ENCODE assay signal across 10 mouse cellular contexts in the genomic region with DNA sequence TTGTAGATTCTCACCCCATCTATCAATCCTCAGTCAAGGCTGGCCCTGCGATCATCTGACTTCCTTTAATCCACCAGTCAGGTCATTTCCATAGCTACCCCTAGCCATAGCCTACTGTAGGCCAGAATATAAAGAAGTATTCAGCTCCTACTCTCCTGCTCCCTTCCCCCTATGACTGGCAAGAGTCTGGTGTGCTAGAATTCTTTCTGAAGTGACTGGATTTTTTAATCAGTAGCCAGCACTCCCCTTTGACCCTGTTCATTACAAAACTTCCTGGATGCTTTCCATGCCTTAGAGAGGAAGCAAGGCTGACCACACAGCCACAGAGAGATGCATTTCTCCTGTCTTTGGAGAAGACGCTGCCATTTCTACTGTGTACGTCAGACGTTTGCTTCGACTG.
DNase-seq lines count a peak whose midpoint lies in the region; ATAC-seq and TF ChIP-seq lines count a peak whose summit lies in the region.
"Had no signal": no experiment of that assay in that cellular context is flagged by ENCODE, and none has a peak within 500 bp of the region (broad histone marks: within the 10 kb centered on the region; RNA-seq: fewer than 3 reads in every experiment).

No protein-coding gene starts in this region.

- H3K36me3 ChIP-seq in hindbrain, postnatal 0 days (ENCODE audit: insufficient read depth, low read length): no peaks in the 10 kb centered on the region
- no peaks in the 10 kb centered on the region for H3K36me3 ChIP-seq in hindbrain, embryonic 13.5 days
- H3K36me3 ChIP-seq in liver, embryonic 14.5 days (replicated peaks; ENCODE audit: control insufficient read depth, insufficient read depth, low read depth): no peaks in the 10 kb centered on the region
- no peaks in the 10 kb centered on the region for H3K36me3 ChIP-seq in midbrain, embryonic 16.5 days (ENCODE audit: control insufficient read depth, insufficient read depth, low read length)
- H3K36me3 ChIP-seq: embryonic facial prominence, embryonic 12.5 days; stomach, embryonic 15.5 days had no signal

- H3K27ac ChIP-seq in hindbrain, postnatal 0 days: no peak overlapping the region
- H3K27ac ChIP-seq in hindbrain, embryonic 13.5 days: no peak overlapping the region
- H3K27ac ChIP-seq in liver, embryonic 14.5 days: no peak overlapping the region
- no peak overlapping the region for H3K27ac ChIP-seq in midbrain, embryonic 16.5 days (ENCODE audit: low read length)
- H3K27ac ChIP-seq: embryonic facial prominence, embryonic 12.5 days; stomach, embryonic 15.5 days had no signal

- DNase-seq in hindbrain, postnatal 0 days (ENCODE audit: low spot score): no peak
- DNase-seq in embryo, embryonic 11 days: peak; percentile 9
- DNase-seq in liver, embryonic 14.5 days (ENCODE audit: low read depth in 3 of 3, low spot score in 3 of 3): no peak
- DNase-seq in frontal cortex, postnatal 10 days (ENCODE audit: low spot score in 2 of 2): no peak
- DNase-seq in spleen, adult 12 weeks (ENCODE audit: low spot score): no peak

- no peaks in the 10 kb centered on the region for H3K27me3 ChIP-seq in hindbrain, postnatal 0 days (ENCODE audit: insufficient read depth, low read length)
- H3K27me3 ChIP-seq in hindbrain, embryonic 13.5 days: no peaks in the 10 kb centered on the region
- H3K27me3 ChIP-seq in liver, embryonic 14.5 days (ENCODE audit: control insufficient read depth, insufficient read depth, low read length): no peaks in the 10 kb centered on the region
- H3K27me3 ChIP-seq in midbrain, embryonic 16.5 days (ENCODE audit: control insufficient read depth, insufficient read depth, low read depth, low read length): no peaks in the 10 kb centered on the region
- H3K27me3 ChIP-seq: embryonic facial prominence, embryonic 12.5 days; stomach, embryonic 15.5 days had no signal

- no peak for TF ChIP-seq EP300 in liver, embryonic 14.5 days (IDR thresholded peaks at IDR 0.05; ENCODE audit: low read depth)

- H3K9me3 ChIP-seq in hindbrain, postnatal 0 days (ENCODE audit: low read length): no peaks in the 10 kb centered on the region
- no peaks in the 10 kb centered on the region for H3K9me3 ChIP-seq in hindbrain, embryonic 13.5 days
- no peaks in the 10 kb centered on the region for H3K9me3 ChIP-seq in liver, embryonic 14.5 days (ENCODE audit: control insufficient read depth, low read length)
- H3K9me3 ChIP-seq in midbrain, embryonic 16.5 days (replicated peaks; ENCODE audit: control insufficient read depth, low read length, poor library complexity, severe bottlenecking): no peaks in the 10 kb centered on the region
- H3K9me3 ChIP-seq: embryonic facial prominence, embryonic 12.5 days; stomach, embryonic 15.5 days had no signal

- no peak overlapping the region for H3K9ac ChIP-seq in hindbrain, postnatal 0 days (replicated peaks; ENCODE audit: low read length)
- no peak overlapping the region for H3K9ac ChIP-seq in hindbrain, embryonic 13.5 days
- H3K9ac ChIP-seq in liver, embryonic 14.5 days (replicated peaks): no peak overlapping the region
- H3K9ac ChIP-seq in midbrain, embryonic 16.5 days (ENCODE audit: low read depth, low read length): no peak overlapping the region
- H3K9ac ChIP-seq: embryonic facial prominence, embryonic 12.5 days; stomach, embryonic 15.5 days had no signal

- whole genome bisulfite sequencing in hindbrain, postnatal 0 days: 59% methylated on average over 5 of the region's 5 CpGs
- WGBS in hindbrain, embryonic 13.5 days: 77% methylated on average over 5 of the region's 5 CpGs
- 20% methylated on average over 5 of the region's 5 CpGs for WGBS in liver, embryonic 14.5 days (ENCODE audit: insufficient replicate concordance)
- 56% methylated on average over 5 of the region's 5 CpGs for WGBS in midbrain, embryonic 16.5 days

- H3K4me2 ChIP-seq in hindbrain, postnatal 0 days (ENCODE audit: low read depth, low read length): no peak overlapping the region
- H3K4me2 ChIP-seq in hindbrain, embryonic 13.5 days: no peak overlapping the region
- H3K4me2 ChIP-seq in liver, embryonic 14.5 days (ENCODE audit: low read depth): no peak overlapping the region
- H3K4me2 ChIP-seq in midbrain, embryonic 16.5 days (ENCODE audit: low read length): no peak overlapping the region
- H3K4me2 ChIP-seq: embryonic facial prominence, embryonic 12.5 days; stomach, embryonic 15.5 days had no signal

- H3K4me1 ChIP-seq in hindbrain, postnatal 0 days (ENCODE audit: insufficient read depth, low read length): no peaks in the 10 kb centered on the region; the same call in 1 of the 2 replicates
- H3K4me1 ChIP-seq in hindbrain, embryonic 13.5 days (replicated peaks): peaks cover 12% of the 10 kb centered on the region; the same call in 1 of the 2 replicates
- H3K4me1 ChIP-seq in liver, embryonic 14.5 days (replicated peaks; ENCODE audit: control insufficient read depth in 2 of 2, insufficient read depth in 2 of 2, low read length in 1 of 2): peaks cover 0 to 16% of the 10 kb centered on the region in 2 experiments; a peak in 2 of 4 replicates
- H3K4me1 ChIP-seq in midbrain, embryonic 16.5 days (ENCODE audit: control insufficient read depth, insufficient read depth, low read length): peaks cover 10% of the 10 kb centered on the region
- H3K4me1 ChIP-seq: stomach, embryonic 15.5 days had no signal

- H3K4me3 ChIP-seq in hindbrain, postnatal 0 days (ENCODE audit: low read length): no peak overlapping the region
- no peak overlapping the region for H3K4me3 ChIP-seq in hindbrain, embryonic 13.5 days
- no peak overlapping the region for H3K4me3 ChIP-seq in liver, embryonic 14.5 days (ENCODE audit: insufficient read depth in 1 of 2, low read depth in 2 of 2, low read length in 2 of 2)
- H3K4me3 ChIP-seq in midbrain, embryonic 16.5 days (ENCODE audit: low read depth, low read length): no peak overlapping the region
- H3K4me3 ChIP-seq: embryonic facial prominence, embryonic 12.5 days; stomach, embryonic 15.5 days had no signal

- ATAC-seq in hindbrain, postnatal 0 days: peak; percentile 64; the same call in 1 of the 2 replicates
- no peak for ATAC-seq in hindbrain, embryonic 13.5 days (ENCODE audit: low FRiP score)
- ATAC-seq in liver, embryonic 14.5 days (ENCODE audit: insufficient read depth): peak; percentile 31; the same call in 1 of the 2 replicates
- ATAC-seq in midbrain, embryonic 16.5 days: peak; percentile 52; the same call in 1 of the 2 replicates
- no peak for ATAC-seq in cerebellum, adult (ENCODE audit: insufficient number of reproducible peaks, low FRiP score, low TSS enrichment)

- no peak for TF ChIP-seq CTCF in hindbrain, postnatal 0 days (IDR thresholded peaks at IDR 0.05; ENCODE audit: low read depth)
- no peak for TF ChIP-seq CTCF in liver, embryonic 14.5 days (IDR thresholded peaks at IDR 0.05; ENCODE audit: low read depth)

Comparison
In these comparisons a context has a peak if more than half of its experiments do, and no peak if none do; other contexts are left out.
1. ATAC-seq: peak in hindbrain, postnatal 0 days (single experiment), liver, embryonic 14.5 days (single experiment) and midbrain, embryonic 16.5 days (single experiment); none in hindbrain, embryonic 13.5 days (single experiment) and cerebellum, adult (single experiment).